Mouse (Mus musculus) spleen, adult 2 months (tissue): ENCODE data around the gene Nckap5l. TPM values are rescaled to one million over a fixed set of nuclear protein-coding genes. Genes with fewer than 3 reads are reported as not detected.

Experiments used
- DNase-seq, 2 experiments: peaks; one replicate each; pipeline versions ENCODE4 v3.0.0 to v3.0.0-alpha.2; 2012 to 2021; ENCODE audit warnings: low spot score in 2 of 2, low read depth in 1 of 2
- H3K27ac ChIP-seq: fragments of 200-500 bp; 2 replicates; pipeline ENCODE4 v1.5.1; 2012; ENCODE audit warnings: low read length, inconsistent platforms; ENCODE audit not compliant: insufficient read depth
- H3K27me3 ChIP-seq: fragments of 200-500 bp; 2 replicates; pipeline ENCODE4 v1.6.1; 2012; ENCODE audit warnings: mild to moderate bottlenecking, moderate library complexity, low read length, inconsistent platforms; ENCODE audit not compliant: control insufficient read depth, insufficient read depth
- H3K36me3 ChIP-seq: fragments of 200-500 bp; 2 replicates; pipeline ENCODE4 v1.6.1; 2012; ENCODE audit warnings: mild to moderate bottlenecking, low read length, inconsistent platforms; ENCODE audit not compliant: control insufficient read depth, insufficient read depth
- H3K4me1 ChIP-seq: fragments of 200-500 bp; 2 replicates; pipeline ENCODE4 v1.6.1; 2011; ENCODE audit warnings: inconsistent platforms; ENCODE audit not compliant: control insufficient read depth, insufficient read depth, insufficient read length
- H3K4me3 ChIP-seq: fragments of 200-500 bp; 2 replicates; pipeline ENCODE4 v1.5.1; 2011; ENCODE audit warnings: mild to moderate bottlenecking, inconsistent platforms; ENCODE audit not compliant: insufficient read depth, insufficient read length; ENCODE audit errors: extremely low read depth
- CTCF ChIP-seq: fragments of 200-500 bp; IDR thresholded peaks from 2 replicates; pipeline ENCODE4 v1.5.1; 2011; ENCODE audit warnings: mild to moderate bottlenecking, inconsistent platforms; ENCODE audit not compliant: insufficient read depth, insufficient read length, insufficient replicate concordance; ENCODE audit errors: extremely low read depth
- POLR2A ChIP-seq: fragments of 200-500 bp; IDR thresholded peaks from 2 replicates; pipeline ENCODE4 v1.6.1; 2011; ENCODE audit warnings: low read depth, low read length, inconsistent platforms
- WGBS: fragments of 180-500 bp; shearing (Covaris S2); methylation state at CpG from one replicate; pipeline ENCODE4 v1.1.7; 2018; 5-methylcytosine and 5-hydroxymethylcytosine counted together
- polyA plus RNA-seq: library from polyadenylated mRNA; depleted of rRNA; stranded (reverse); fragments of >200 nt; gene quantifications from 2 replicates; pipeline ENCODE4 v1.2.3, GENCODE M21; 2012

The Nckap5l gene
- polyA plus RNA-seq, 1 experiment = 10.9 TPM

DNA sequence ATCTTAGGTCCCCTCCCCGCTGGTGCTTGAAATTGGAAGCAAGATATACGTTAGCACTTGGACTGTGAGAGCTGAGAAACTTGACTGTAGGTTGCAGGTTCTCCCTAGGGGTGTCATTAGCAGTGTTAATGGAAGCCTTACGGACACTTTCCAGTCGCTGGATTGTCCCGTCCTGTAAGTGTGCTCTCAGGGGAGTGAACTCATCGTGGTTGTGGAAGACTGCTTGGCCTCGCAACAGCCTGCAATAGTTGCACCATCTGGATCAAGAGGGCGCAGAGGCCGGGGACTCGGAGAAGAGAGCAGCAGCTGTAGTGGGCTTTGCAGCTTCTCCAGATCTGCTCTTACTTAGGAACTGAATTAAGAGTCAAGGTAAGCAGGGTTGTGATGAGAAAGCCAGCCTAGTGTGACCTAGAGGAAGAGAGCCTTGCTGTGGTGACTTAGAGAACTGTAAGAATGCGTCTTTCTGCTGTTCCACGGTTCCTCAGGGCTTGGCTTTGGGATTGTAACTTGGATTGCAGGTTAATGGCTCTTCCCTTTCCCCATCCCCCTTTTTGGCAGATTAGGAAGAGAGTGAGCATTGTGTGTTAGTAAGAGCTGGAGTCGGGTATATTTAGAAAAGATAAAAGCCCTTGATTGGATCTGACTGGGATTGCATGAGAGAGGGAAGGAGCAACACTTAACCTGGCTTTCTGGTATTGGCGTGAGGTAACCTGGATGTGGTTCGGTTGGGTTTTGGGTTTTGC lies 57.9 kb downstream of the Nckap5l start:
- Histone ChIP-seq H3K27me3 (no peaks in the 10 kb centered on the region), H3K4me1 (peaks cover 12% of the 10 kb centered on the region; the same call in 1 of the 2 replicates), H3K36me3 (peaks cover 14% of the 10 kb centered on the region), H3K4me3 (no peak overlapping the region), H3K27ac (no peak overlapping the region)
- TF ChIP-seq CTCF (no peak), POLR2A (no peak)
- 78% methylated on average over 15 of the region's 15 CpGs for WGBS
- no peak for DNase-seq

DNA sequence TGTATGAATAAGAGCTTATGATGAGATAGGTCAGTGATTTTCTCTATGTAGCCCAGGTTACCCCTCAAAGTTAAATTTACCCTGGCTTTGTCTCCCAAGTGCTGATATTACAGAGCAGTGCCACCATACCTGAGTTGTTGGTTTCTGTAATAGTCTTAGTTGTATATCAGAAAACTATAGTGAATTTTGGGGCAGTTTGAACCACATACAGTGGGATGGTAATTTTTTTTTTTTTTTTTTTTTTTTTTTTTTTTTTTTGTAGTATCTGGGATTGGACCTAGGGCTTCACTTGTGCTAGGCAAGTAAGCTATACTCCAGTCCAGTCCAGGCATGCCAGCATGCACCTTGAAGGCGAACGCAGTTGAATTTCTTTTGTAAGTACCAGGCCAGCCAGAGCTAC lies 59.9 kb downstream of the Nckap5l start:
- WGBS = 98% methylated on average over 2 of the region's 2 CpGs
- Histone ChIP-seq H3K4me3 (no peak overlapping the region), H3K4me1 (peaks cover 12% of the 10 kb centered on the region; the same call in 1 of the 2 replicates)

DNA sequence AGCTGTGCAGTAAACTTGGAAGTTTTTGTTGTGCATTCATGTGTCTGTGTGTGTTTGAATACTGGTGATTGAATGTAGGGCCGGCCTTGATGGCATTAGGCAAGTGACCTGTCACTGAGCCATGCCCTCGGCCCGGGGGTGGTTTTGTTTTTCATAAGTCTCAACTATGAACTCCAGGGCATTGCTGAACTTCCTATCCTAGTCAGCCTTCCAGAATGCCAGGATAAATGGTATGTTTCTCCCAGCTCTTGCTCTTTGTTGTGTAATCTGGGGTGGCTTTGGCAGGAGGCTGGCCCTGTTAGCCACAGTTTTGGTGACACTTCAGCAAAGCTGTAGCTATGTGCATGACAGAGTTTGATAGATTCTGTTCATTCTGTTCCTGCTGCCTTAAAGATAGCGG lies 60.7 kb downstream of the Nckap5l start:
- Histone ChIP-seq H3K36me3 (no peaks in the 10 kb centered on the region; the same call in 1 of the 2 replicates), H3K27me3 (no peaks in the 10 kb centered on the region), H3K27ac (no peak overlapping the region), H3K4me3 (no peak overlapping the region), H3K4me1 (peaks cover 12% of the 10 kb centered on the region; the same call in 1 of the 2 replicates)
- WGBS = 60% methylated on average over 4 of the region's 4 CpGs
- no peak for DNase-seq
- no peak for TF ChIP-seq POLR2A
- no peak for TF ChIP-seq CTCF

More for the DNA sequence above, 59.9 kb downstream of the Nckap5l start:
- no peaks in the 10 kb centered on the region for H3K27me3 ChIP-seq
- H3K36me3 ChIP-seq = peaks cover 2% of the 10 kb centered on the region; the same call in 1 of the 2 replicates
- no peak for TF ChIP-seq CTCF
- no peak for TF ChIP-seq POLR2A
- DNase-seq = no peak
- H3K27ac ChIP-seq = no peak overlapping the region

DNA sequence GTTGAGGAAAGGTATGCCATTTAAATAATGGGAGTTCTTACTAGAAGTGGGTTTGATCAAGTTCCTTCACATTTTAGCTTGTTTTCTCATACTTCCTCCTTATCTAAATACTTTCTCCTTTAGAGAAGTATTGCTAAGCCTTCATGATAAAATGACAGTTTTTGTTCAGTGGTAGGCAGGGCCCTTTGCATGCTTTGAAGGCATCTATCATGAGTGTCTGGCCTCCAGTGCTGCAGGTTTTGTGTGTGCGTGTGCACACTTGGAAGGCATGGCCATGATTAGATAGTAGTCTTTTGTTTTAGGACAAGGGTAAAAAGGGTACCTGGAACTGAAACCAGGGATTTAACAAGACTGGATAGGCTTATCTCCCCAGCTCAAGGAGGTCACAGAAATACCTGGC lies 61.1 kb downstream of the Nckap5l start:
- TF ChIP-seq POLR2A (no peak), CTCF (no peak)
- Histone ChIP-seq H3K4me1 (peaks cover 12% of the 10 kb centered on the region; the same call in 1 of the 2 replicates), H3K27me3 (no peaks in the 10 kb centered on the region), H3K36me3 (no peaks in the 10 kb centered on the region; the same call in 1 of the 2 replicates), H3K27ac (no peak overlapping the region), H3K4me3 (no peak overlapping the region)
- DNase-seq = no peak
- 59% methylated on average over 1 of the region's 1 CpGs for WGBS

DNA sequence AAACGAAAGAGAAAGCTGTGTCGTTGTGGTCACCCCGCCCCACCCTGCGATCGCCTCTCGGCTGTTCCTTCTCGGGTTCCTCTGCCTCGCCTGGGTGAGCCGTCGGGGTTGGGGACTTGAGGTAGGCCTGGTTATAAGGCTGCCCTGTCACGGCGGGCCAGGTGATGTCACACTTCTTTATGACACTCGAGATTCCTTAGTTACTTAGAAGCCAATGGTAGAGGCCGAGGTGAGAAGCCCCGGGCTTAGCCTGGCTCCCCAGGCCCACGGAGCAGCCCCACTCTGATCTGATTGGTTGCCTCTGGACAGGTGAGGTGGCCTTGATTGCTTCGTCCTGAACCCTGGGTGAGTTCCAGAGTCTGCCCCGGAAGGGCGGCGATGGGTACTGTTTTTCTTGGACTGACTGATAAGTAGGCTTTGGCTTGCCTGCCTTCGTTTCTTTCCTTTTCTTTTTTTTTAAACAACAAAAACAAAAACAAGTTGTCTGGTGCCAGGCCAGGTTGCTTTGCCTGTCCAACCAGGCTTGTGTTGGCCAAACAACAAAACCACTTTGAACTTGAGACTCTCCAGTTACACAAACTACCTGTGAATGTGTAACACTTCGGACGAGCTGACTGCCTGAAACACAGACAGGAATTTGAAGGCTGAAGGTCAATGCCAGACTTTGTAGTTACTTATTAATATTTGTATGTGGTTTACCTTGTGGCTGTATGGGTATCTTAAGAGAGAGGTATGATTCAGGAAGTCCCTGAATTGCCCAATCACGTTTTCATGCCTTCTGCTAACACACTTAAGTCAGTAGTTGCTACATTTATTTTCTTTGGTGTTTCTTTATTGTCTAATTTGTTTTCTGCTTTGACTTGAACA lies 63.9 kb downstream of the Nckap5l start:
- no peaks in the 10 kb centered on the region for H3K27me3 ChIP-seq
- TF ChIP-seq CTCF (no peak), POLR2A (no peak)
- DNase-seq = peak in 1 of 2 experiments; percentile 79
- peak overlapping the region; percentile 96 for H3K27ac ChIP-seq
- peak overlapping the region; percentile 97 for H3K4me3 ChIP-seq
- WGBS = 2% methylated on average over 24 of the region's 24 CpGs
- H3K4me1 ChIP-seq = peaks cover 12% of the 10 kb centered on the region; the same call in 1 of the 2 replicates
- no peaks in the 10 kb centered on the region for H3K36me3 ChIP-seq

DNA sequence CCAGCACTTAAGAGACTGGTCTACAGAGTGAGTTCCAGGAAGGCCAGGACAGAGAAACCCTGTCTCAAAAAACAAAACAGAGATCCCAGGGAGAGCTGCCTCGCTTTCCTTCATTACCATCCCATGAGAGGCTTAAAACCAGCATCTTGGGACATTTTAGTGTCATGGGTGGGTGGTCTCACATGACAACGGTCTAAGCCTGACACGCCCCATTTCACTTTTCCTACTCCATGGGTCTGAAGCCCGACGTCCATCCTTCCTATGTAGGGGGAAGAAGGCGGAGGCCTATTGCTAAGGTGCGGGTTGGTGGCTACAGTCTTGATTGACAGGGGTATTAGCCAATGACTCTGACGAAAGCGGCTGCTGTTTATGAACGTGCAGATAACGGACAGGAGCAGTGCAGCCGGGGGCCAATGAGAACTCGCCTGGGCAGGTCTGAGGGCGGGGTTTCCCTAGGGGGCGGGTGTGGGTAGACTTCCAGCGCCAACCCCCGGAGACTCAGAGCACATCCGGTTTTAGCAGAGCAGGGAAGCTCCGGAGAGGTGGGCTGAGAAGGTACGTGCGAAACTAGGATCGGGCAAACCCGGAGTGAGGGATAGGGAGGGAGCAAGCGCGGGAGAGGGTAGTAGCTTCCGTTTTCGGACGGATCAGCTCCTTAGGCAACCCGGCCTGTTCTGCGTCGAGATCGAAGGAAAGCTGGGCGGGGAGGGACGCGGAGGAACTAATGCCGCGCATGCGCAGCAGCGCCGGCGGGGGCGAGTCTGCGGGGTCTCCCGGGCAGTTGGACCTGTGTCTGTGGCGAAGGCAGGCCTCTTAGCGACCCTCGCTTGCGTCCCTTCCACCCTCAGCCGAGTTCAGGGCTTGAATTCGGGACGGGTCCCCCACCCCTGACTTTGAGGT lies 64.8 kb downstream of the Nckap5l start, which contains the start of gene Tmbim6:
Tmbim6 (plus strand) TSS at position 397 of the 900 bp plus-strand sequence.
- DNase-seq = peak; percentile 98 to 100
- Histone ChIP-seq H3K27me3 (no peaks in the 10 kb centered on the region), H3K27ac (peak within 1 kb of the TSS; percentile 96), H3K4me1 (peaks cover 11% of the 10 kb centered on the region; the same call in 1 of the 2 replicates), H3K4me3 (peak within 1 kb of the TSS; percentile 97), H3K36me3 (no peaks in the 10 kb centered on the region)
- TF ChIP-seq POLR2A = peak; percentile 94
- no peak for TF ChIP-seq CTCF
- under 1% methylated on average over 46 of the region's 51 CpGs for WGBS
